Mouse (Mus musculus) forebrain, embryonic 11.5 days (tissue): ENCODE measurements at regions not wholly inside any gene's neighbourhood (a gene's known extent, or its start where the extent isn't known, plus 50 kb on each side); places are given as distances from the start of the nearest gene placed in this dataset. TPM values are rescaled to one million over a fixed set of nuclear protein-coding genes. Genes with fewer than 3 reads are reported as not detected.

Experiments
- ATAC-seq: fragments of 200-750 bp; cut with Nextera tagmentation; replicated peaks from 2 replicates; pipeline ENCODE4 v1.8.0; 2017; ENCODE audit warnings: moderate TSS enrichment; ENCODE audit not compliant: low FRiP score
- DNase-seq: peaks from one replicate; pipeline ENCODE4 v3.0.0-alpha.2; 2017; ENCODE audit warnings: low spot score
- H3K27ac ChIP-seq: fragments of 300-500 bp; sonication (generic); 2 replicates; pipeline ENCODE4 v1.5.1; 2014; ENCODE audit warnings: low read depth, low read length
- H3K27me3 ChIP-seq: fragments of 300-500 bp; sonication (generic); 2 replicates; pipeline ENCODE4 v1.6.1; 2014; ENCODE audit warnings: mild to moderate bottlenecking, low read length, mixed read lengths; ENCODE audit not compliant: control insufficient read depth, insufficient read depth
- H3K36me3 ChIP-seq: fragments of 300-500 bp; sonication (generic); 2 replicates; pipeline ENCODE4 v1.6.1; 2014; ENCODE audit warnings: mild to moderate bottlenecking, low read length, moderate library complexity, mixed read lengths; ENCODE audit not compliant: control insufficient read depth, insufficient read depth
- H3K4me1 ChIP-seq: fragments of 300-500 bp; sonication (generic); replicated peaks from 2 replicates; pipeline ENCODE4 v1.6.1; 2014; ENCODE audit warnings: low read length, mixed read lengths; ENCODE audit not compliant: control insufficient read depth, insufficient read depth
- H3K4me2 ChIP-seq: fragments of 300-500 bp; sonication (generic); 2 replicates; pipeline ENCODE4 v1.6.1; 2014; ENCODE audit warnings: low read depth, mild to moderate bottlenecking, low read length, moderate library complexity, mixed read lengths; ENCODE audit not compliant: severe bottlenecking
- H3K4me3 ChIP-seq: fragments of 300-500 bp; sonication (generic); 2 replicates; pipeline ENCODE4 v1.5.1; 2014; ENCODE audit warnings: low read depth, low read length
- H3K9ac ChIP-seq: fragments of 300-500 bp; sonication (generic); 2 replicates; pipeline ENCODE4 v1.6.1; 2014; ENCODE audit warnings: low read length
- H3K9me3 ChIP-seq: fragments of 300-500 bp; sonication (generic); 2 replicates; pipeline ENCODE4 v1.6.1; 2016; ENCODE audit warnings: low read length, mixed read lengths; ENCODE audit not compliant: control insufficient read depth
- WGBS: fragments of 180-500 bp; shearing (Covaris S2); extraction: QIAGEN DNeasy Blood & Tissue Kit; methylation state at CpG from one replicate; pipeline ENCODE4 v1.1.7; 2014; 5-methylcytosine and 5-hydroxymethylcytosine counted together
- microRNA-seq: library from miRNA; unstranded; fragments of <30 nt; microRNA quantifications from one replicate; pipeline ENCODE4, GENCODE M21; 2016; ENCODE audit not compliant: insufficient number of aligned reads

DNA sequence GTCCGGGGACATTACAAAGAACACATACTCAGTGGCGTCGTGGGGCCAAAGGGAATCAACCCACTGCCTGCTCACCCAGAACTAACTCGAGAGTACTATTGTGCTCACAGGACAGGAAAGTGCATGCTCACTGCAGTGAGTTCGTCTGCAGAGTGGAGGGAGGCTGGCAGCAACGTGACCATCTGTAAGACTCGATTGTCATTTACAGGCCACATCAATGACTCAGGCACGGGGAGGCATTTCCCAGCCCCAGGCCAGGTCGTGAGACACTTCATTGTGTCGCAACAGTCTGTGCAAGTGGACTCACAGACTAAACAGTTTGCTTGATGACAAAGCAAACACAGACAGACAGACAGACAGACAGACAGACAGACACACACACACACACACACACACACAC is 61.1 kb upstream of the Adamts16 start:
- no peaks in the 10 kb centered on the region for H3K9me3 ChIP-seq
- H3K27me3 ChIP-seq, result no peaks in the 10 kb centered on the region
- no peak overlapping the region for H3K27ac ChIP-seq
- ATAC-seq (no peak), DNase-seq (no peak)
- H3K4me2 ChIP-seq, result no peak overlapping the region
- no peak overlapping the region for H3K9ac ChIP-seq
- WGBS, result 46% methylated on average over 10 of the region's 10 CpGs
- H3K36me3 ChIP-seq, result no peaks in the 10 kb centered on the region
- no peaks in the 10 kb centered on the region for H3K4me1 ChIP-seq
- H3K4me3 ChIP-seq, result no peak overlapping the region

DNA sequence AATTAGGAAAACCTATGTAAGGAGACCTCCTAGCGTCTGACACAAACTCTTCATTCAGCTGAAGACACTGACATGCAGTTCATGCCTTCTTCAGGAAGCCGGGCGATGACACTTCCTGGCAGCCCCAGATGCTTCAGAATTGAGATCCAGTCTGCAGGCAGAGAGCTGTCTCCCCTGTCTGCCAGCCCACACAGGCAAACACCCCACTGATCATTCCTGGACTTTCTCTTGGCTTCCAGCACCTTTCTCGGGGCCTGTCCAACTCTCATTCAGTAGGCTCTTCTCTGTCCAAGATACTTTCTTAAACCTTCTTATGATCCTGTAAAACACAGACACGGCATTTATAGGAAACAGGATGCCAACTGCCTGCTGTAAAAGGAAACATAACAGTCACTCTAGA is 50.0 kb upstream of the Adamts16 start:
- H3K27me3 ChIP-seq, result no peaks in the 10 kb centered on the region
- WGBS, result 82% methylated on average over 5 of the region's 5 CpGs
- H3K9ac ChIP-seq, result no peak overlapping the region
- DNase-seq (no peak), ATAC-seq (no peak)
- H3K4me1 ChIP-seq, result no peaks in the 10 kb centered on the region
- H3K27ac ChIP-seq, result no peak overlapping the region
- no peak overlapping the region for H3K4me2 ChIP-seq
- no peaks in the 10 kb centered on the region for H3K36me3 ChIP-seq
- H3K9me3 ChIP-seq, result no peaks in the 10 kb centered on the region
- H3K4me3 ChIP-seq, result no peak overlapping the region

Small RNA genes lying in the stretch of these regions (microRNA-seq; reads per million reads assigned to microRNA genes)
- not detected for gene Mir466f-4
